Mouse (Mus musculus): ENCODE measurements around the gene Mmp9.

GRCm38 (mm10) chr2:164996848-164997720 lies 56.5 kb downstream of the Mmp9 start:
- TF ChIP-seq POLR2A (IDR thresholded peaks at IDR 0.05; ENCODE audit: low read depth, low read length) (no peak), CTCF (IDR thresholded peaks at IDR 0.05; ENCODE audit: borderline replicate concordance, insufficient read depth, low read length) (no peak)

Measured in embryonic fibroblast, embryonic 13.5 days (primary cell).